Mouse (Mus musculus) cerebellum, adult 11-12 months (tissue): ENCODE data around the gene Lat2.
"Not testable (repeated sequence)": the region's sequence is repeated elsewhere in the genome, so short reads cannot be mapped to it uniquely, and the experiment has no call there.

Experiments
- DNase-seq: peaks from one replicate; pipeline ENCODE4 v3.0.0; 2022

Gene Lat2

GRCm38 (mm10) chr5:134614802-134615201 lies at the start of gene Lat2:
Gene Lat2, minus strand, starts transcription at chr5:134615025.
- no peak for DNase-seq

GRCm38 (mm10) chr5:134656708-134657107 lies 41.9 kb upstream of the Lat2 start:
- no peak for DNase-seq

GRCm38 (mm10) chr5:134652015-134652414 lies 37.2 kb upstream of the Lat2 start:
- DNase-seq = no peak

GRCm38 (mm10) chr5:134650926-134651325 lies 36.1 kb upstream of the Lat2 start:
- no peak for DNase-seq

- not testable (repeated sequence) for DNase-seq
Observed at GRCm38 (mm10) chr5:134648976-134649375, 34.2 kb upstream of the Lat2 start.

- no peak for DNase-seq
Observed at GRCm38 (mm10) chr5:134647394-134647793, 32.6 kb upstream of the Lat2 start.

- no peak for DNase-seq
Observed at GRCm38 (mm10) chr5:134646461-134646860, 31.6 kb upstream of the Lat2 start.

GRCm38 (mm10) chr5:134644643-134645118 lies 29.9 kb upstream of the Lat2 start:
- no peak for DNase-seq

- DNase-seq = no peak
Observed at GRCm38 (mm10) chr5:134644121-134644520, 29.3 kb upstream of the Lat2 start.

GRCm38 (mm10) chr5:134640371-134640770 lies 25.5 kb upstream of the Lat2 start:
- DNase-seq = no peak

GRCm38 (mm10) chr5:134639269-134639682 lies 24.5 kb upstream of the Lat2 start, which contains the start of gene Eif4h:
Gene Eif4h, minus strand, starts transcription at chr5:134639490.
- peak; percentile 97 for DNase-seq

GRCm38 (mm10) chr5:134638461-134639268 lies 23.8 kb upstream of the Lat2 start:
- DNase-seq = no peak

GRCm38 (mm10) chr5:134637820-134638367 lies 23.1 kb upstream of the Lat2 start:
- no peak for DNase-seq

- no peak for DNase-seq
Observed at GRCm38 (mm10) chr5:134632841-134633240, 18.0 kb upstream of the Lat2 start.

- no peak for DNase-seq
Observed at GRCm38 (mm10) chr5:134630835-134631234, 16.0 kb upstream of the Lat2 start.

- DNase-seq = no peak
Observed at GRCm38 (mm10) chr5:134629508-134629907, 14.7 kb upstream of the Lat2 start.

GRCm38 (mm10) chr5:134622069-134622468 lies 7.2 kb upstream of the Lat2 start:
- DNase-seq = peak; percentile 52

- DNase-seq = no peak
Observed at GRCm38 (mm10) chr5:134621099-134621640, 6.3 kb upstream of the Lat2 start.

- no peak for DNase-seq
Observed at GRCm38 (mm10) chr5:134620457-134620856, 5.6 kb upstream of the Lat2 start.

- peak; percentile 37 for DNase-seq
Observed at GRCm38 (mm10) chr5:134617071-134617470, 2.2 kb upstream of the Lat2 start.

- no peak for DNase-seq
Observed at GRCm38 (mm10) chr5:134615780-134616179, 955 bp upstream of the Lat2 start.

- no peak for DNase-seq
Observed at GRCm38 (mm10) chr5:134615380-134615779, 555 bp upstream of the Lat2 start.

- DNase-seq = no peak
Observed at GRCm38 (mm10) chr5:134614296-134614695, 529 bp downstream of the Lat2 start.

- DNase-seq = no peak
Observed at GRCm38 (mm10) chr5:134613727-134614126, 1.1 kb downstream of the Lat2 start.
